Mouse (Mus musculus) thymus, postnatal 10 days (tissue): ENCODE results near the gene Pltp.
"Not testable (repeated sequence)": the region's sequence is repeated elsewhere in the genome, so short reads cannot be mapped to it uniquely, and the experiment has no call there.

Experiments
- DNase-seq, 2 experiments: peaks; one replicate each; pipeline ENCODE4 v3.0.0; 2021; ENCODE audit warnings: low spot score in 2 of 2

The Pltp gene

DNA sequence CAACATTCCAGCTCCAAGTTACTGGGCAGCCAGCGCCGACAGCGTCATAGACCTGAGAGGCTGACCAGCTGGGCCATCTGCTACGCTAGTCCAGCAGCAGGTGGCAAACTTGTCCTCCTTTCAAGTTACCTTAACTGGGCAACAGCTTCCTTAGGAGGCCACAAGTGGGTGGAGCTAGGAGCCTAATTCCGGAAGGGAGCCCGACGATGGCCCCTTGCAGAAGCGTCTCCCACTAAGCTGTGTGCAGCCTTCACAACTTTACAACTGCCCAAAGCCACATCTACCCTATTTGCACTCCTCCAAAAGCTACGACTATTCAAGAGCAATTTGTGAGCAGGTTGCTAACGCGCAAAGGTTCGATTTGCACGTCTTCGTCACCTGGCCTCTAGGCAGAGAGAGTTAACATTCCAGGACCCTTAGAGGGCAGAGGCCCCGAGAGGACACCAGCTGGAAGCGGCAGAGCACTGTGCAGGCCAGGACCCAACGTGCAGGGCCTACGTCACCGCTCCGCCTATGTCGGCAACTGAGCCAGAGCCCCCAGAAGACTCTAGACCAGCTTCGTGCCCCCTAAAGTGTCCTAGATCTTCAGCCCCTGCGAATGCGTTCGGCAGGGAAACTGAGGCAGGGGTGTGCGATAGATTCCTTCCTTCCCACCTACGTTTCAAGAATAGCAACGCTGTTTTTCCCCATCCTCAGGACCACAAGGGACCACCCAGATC is 21.2 kb upstream of the Pltp start:
- DNase-seq = peak; percentile 43 to 58

DNA sequence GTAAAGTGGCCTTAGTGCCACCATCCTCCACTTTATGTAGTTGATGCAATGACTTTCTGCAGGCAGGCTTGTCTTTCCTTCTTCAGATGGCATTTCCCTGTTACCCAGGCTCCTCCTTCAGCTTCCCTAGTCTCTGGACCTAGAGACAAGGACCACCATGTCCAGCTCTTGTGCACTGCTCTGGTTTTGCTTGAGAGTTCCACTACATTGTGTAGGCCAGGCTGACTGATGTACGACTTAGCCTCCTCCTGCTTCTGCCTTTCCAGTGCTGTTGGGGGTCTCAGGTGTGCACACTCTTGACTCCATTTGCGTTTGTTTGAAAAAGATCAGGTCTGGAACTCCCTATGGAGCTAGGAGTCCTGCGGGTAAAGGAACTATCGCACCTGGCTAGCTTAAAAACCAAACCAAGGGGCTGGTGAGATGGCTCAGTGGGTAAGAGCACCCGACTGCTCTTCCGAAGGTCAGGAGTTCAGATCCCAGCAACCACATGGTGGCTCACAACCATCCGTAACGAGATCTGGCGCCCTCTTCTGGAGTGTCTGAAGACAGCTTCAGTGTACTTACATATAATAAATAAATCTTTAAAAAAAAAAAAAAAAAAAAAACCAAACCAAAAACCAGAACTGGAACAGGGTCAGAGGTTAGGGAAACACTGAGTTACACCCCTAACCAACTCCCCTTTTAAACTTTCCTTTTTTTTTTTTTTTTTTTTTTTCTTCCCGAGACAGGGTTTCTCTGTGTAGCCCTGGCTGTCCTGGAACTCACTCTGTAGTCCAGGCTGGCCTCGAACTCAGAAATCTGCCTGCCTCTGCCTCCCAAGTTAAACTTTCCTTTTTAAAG is 20.1 kb upstream of the Pltp start:
- DNase-seq = not testable (repeated sequence)

DNA sequence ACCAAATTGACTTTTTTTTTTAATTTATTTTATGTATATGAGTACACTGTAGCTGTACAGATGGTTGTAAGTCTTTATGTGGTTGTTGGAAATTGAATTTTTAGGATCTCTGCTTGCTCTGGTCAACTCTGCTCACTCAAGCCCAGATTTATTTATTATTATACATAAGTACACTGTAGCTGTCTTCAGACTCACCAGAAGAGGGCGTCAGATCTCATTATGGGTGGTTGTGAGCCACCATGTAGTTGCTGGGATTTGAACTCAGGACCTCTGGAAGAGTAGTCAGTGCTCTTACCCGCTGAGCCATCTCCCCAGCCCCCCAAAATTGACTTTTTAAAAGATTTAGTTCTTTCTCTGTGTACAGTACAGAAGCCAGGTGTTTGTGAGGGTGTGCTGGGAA is 18.1 kb upstream of the Pltp start:
- not testable (repeated sequence) for DNase-seq

DNA sequence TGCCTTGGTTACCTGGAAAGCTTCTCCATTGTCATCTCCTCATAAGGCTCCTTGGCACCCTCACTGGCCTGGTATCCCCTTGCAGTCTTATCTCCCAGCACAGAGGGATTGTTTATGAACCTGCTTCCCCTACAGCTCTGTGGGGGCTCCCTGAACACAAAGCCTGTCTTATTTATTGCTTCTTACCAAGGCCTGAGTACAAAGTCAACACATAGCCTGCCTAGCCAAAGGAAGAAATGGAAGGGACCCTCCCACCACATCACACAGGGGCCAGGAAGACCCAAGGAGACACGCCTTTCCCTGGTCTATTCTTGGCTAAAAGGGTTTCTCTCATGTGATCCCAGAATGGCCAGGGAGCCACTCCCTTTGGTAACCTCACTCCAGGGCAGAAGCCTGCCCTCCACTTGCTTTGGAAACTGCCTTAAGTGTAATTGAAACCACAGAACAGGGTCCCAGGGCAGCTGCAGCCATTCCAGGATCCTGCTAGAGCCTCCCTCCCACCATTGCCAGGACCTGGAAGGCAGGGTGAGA is 16.8 kb upstream of the Pltp start:
- no peak for DNase-seq

DNA sequence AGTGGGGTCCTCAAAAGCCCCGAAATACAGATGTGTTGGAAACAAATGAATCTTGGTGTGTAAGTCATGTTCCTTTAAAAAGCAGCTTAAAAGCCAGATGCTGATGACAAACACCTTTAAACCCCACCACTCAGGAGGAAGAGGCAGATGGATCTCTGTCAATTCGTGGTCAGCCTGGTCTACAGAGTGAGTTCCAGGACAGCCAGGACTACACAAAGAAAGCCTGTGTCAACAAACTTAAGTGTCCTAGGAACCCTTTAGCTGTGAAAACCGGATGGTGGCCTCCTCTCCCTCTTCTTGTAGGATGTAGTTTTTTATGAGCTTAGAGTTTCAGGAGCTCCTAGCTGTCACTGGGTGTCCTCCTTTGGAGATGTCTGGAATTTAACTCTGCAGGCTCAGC is 16.1 kb upstream of the Pltp start:
- DNase-seq = no peak

DNA sequence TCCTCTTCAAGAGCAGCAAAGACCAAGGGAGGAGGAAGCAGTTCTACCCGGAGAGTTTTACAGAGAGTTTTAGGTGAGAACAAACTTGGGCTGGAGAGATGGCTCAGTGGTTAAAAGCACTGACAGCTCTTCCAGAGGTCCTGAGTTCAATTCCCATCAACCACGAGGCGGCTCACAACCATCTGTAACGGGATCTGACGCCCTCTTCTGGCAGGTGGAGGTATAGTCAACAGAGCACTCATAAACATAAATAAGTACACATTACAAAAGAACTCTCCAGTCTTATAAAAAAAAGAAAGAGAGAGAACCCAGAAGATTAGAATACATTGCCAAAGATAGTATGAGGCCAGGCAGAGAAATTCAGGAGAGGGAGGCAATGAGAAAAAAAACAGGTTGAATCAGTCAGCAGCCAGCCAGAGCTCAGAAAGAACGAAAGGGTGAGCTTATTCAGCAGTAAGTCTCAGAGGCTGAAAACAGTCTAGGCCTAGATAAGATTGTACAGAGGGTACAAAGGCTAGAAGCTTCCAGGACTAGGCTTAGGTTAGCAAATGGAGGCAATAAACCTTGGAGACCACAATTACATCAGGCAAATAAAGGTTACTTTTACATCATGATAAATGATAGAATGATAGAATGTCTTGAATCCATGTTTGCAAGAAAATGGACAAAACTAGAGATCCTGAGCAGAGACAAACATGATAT is 14.2 kb upstream of the Pltp start:
- DNase-seq = no peak

DNA sequence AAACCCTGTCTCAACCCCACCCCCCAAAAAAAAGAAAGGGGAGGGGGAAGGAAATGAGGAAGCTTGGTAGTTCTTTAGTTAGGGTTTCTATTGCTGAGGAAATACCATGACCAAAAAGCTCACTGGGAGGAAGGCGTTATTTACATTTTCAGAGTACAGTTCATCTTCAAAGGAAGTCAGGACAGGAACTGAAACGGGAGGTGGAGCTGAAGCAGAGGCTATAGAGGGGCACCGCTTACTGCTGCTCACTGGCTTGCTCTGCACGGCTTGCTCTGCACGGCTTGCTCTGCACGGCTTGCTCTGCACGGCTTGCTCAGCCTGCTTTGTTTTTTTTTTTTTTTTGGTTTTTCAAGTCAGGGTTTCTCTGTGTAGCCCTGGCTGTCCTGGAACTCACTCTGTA is 11.0 kb upstream of the Pltp start:
- DNase-seq = no peak

DNA sequence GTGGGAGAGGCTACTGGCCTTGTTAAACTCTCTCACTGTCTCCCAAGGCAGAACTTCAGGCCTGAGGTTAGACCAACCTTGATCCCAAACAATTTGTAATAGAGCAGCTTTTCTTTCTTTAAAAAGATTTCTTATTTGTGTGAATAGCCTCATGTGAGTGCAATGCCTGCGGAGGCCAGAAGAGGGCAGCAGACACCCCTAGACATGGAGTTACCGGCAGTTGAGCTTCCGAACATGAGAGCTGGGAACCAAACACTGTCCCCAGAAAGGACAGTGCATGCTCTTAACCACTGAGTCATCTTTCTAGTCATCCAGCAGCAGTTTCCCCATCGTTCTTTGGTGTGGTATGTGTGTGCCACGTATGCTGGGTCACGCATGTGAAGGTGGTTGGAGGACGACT is 10.1 kb upstream of the Pltp start:
- DNase-seq = no peak

DNA sequence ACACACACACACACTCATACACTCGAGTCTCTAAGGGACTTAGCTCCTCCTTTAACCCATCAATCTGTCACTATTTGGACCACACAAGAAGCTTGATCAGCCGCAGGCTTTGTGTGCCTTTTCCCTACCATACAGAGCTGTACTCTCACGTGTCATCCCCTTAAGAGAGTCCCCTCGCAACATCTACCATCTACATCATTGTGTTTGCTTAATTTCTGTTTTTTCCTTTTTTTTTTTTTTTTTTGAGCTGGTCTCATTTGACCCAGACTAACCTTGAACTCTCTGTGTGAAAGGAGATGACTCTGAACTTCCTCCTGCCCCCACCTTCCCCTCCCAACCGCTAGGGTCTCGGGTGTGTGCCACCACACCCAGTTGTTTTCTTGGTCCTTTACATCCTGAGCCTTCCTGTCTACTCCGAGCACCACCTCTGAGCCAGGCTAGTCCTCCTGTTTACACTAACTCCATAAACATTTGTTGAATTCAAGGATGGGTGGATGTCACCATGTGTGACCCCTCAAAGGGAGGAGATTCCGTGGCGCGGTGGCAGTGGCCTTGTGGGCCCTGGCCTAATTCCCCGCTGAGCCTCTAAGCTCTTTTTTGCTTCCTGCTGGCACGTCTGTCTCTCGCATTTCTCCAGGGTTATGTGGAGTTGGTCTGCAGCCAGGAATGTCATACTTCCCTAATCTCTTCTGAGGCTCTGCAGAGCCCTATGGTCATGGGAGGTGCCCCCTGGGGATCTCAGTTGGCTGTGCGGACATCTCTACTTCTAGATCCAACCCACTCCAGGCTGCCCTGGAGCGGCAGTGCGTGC is 9.4 kb upstream of the Pltp start:
- no peak for DNase-seq

DNA sequence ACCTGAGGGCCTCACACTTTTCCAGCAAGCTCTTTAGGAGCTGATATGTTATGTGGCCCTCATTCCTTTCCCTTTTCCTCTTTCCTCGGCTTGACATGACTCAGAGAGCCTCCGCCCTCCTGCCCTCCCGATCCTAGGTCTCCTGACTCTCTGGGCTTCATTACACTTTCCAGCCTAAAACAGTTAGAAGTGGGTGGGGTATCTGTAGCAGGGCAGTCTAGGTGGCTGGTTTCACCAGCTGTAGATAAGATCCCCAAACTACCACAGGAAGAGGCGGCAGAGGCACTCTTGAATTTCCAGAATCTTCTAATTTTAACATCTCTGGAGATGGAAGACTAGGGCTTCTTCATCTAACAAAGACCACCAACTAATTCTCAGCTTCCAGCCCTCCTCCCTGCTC is 7.1 kb upstream of the Pltp start:
- no peak for DNase-seq

DNA sequence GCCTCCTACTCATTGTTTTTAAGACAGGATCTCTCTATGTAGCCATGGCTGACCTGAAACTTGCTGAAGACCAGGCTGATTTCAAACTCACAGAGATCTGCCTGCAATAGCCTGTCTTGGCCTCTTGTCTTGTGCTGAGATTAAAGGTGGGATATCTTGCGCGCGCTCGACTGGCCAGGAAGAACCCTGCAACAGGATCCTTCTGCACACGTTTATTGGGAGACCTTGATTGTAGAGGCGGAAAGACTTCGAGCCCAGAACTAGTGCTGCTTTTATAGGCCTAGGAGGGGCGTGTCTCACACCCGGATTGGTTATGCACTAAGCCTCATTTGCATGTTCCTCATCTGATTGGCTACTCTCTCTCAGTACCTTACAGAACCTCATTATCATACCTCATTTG is 5.9 kb upstream of the Pltp start:
- not testable (repeated sequence) for DNase-seq

DNA sequence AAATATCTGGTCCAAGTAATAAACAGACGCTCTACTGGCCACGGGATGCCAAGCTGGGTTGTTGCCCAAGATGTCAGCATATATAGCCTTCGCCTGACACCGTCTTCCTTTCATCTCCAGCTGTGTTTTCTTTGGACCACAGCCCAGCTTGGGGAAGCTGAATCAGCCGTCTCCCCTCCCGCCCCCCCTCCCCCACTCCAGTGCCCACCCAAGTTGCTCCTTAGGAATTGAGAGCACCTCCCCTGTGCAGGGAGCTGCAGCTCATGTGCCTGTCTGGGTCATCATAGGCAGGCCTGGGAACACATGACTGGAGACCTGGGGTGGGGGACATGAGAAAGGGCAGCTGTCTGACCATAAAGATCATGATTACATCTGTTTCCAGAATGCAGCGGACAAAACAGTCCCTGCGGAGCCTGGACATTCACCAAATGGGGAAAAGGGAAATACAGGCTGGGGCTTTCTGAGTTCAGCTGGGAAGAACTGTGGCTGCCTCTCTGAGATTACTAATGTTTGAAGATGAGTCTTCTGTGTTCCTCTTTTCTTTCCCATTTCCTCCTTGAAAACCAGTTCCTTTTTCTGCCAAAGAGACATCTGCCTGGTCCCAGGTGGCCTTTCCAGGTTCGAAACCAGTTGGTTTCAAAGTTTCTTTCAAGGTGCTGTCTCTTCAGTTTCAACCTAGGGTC is 4.8 kb upstream of the Pltp start:
- no peak for DNase-seq

DNA sequence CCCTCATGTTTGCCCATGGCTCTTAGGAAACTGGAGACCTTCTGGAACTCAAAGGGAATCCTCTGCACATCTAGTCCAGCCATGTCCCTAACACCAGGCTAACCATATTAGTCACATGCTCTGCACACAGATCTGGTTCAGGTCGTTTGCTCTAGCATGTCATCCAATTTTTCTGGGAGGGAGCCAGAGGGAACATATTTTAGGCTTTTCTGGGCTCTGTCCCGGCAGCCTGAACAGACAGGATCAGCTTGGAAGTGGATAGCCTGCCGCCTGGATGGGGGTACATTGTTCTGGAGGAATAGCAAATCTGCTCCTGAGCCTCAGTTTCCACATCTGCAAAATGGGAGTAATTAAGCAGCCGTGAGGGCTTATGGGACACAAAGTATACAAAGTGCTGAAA is 3.6 kb upstream of the Pltp start:
- DNase-seq = no peak

DNA sequence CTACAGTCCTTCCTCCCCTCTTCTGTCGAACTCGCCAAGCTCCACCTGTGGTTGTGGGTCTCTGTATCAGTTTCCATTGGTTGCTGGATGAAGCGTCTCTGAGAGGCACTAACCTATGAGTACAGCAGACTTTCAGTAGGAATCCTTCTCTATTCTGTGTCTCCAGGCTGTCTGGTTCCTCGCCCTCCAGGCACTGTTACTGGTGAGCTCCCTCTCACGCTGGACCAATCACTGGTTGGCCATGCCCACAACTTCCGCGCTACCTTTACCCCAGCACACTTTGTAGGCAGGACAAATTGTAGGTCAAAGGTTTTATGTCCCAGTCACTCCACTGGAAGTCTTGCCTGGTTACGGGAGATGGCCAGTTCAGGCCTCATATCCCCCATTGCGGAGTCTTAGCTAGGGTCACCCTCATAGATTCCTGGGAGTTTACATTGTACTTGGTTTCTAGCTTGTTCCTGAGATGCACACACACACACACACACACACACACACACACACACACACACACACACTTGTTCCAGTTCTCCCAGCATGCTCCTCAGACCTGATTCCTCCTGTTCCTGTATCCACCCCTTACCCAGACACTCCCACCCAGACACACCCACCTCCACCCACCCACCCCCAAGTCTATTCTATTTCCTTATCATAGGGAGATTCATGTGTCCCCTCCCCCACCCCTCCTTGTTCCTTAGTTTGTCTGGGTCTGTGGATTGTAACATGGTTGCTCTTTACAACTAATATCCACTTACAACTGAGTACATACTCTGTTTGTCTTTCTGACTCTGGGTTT is 2.3 kb upstream of the Pltp start:
- no peak for DNase-seq

DNA sequence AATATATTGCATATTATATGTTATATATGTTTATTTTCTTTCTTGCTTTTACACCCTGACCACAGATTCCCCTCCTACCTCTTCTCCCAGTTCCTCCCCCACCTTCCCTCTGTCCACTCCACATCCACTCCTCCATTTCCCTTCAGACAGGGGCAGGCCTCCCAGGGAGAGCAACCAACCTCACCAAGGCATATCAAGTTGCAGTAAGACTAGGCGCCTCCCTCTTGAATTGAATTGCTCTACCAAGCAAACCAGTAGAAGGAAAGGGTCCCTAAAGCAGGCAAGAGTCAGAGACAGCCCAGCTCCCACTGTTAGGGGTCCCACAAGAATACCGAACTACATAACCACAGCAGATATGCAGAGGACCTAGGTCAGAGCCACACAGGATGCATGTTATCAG is 1.6 kb upstream of the Pltp start:
- DNase-seq = no peak

DNA sequence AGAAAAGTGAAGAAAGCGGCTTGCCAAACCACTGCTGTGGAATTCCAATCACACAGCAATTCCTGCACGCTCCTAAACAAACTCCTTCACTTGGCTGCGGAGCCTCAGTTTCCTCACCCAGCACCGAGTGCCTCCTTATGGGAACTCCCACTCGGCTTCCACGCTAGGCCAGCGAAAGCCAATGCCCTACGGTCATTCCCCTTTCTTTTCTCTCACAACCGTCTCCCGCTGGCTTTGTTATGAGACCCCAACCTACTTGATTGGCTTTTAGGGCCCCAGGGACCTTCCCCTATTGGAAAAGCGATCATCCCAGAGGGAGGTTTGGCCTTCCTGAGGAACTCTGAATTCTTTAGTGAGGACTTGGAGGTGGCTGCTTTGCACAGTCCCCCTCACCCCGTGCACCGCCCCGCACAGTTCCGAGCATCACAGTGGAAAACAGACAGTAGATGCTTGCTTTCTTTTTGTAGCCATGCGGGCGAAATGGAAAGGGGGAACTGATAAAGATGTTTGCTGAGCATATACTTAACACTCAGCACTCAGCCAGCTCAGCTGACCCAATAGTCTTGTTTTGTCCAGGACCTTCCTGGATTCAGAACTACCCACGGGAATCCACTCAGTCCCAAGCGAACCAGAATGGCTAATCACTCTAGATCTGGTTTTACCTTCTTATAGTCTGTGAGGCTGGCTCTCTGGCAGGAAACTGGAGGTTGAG is 487 bp upstream of the Pltp start:
- DNase-seq = no peak

DNA sequence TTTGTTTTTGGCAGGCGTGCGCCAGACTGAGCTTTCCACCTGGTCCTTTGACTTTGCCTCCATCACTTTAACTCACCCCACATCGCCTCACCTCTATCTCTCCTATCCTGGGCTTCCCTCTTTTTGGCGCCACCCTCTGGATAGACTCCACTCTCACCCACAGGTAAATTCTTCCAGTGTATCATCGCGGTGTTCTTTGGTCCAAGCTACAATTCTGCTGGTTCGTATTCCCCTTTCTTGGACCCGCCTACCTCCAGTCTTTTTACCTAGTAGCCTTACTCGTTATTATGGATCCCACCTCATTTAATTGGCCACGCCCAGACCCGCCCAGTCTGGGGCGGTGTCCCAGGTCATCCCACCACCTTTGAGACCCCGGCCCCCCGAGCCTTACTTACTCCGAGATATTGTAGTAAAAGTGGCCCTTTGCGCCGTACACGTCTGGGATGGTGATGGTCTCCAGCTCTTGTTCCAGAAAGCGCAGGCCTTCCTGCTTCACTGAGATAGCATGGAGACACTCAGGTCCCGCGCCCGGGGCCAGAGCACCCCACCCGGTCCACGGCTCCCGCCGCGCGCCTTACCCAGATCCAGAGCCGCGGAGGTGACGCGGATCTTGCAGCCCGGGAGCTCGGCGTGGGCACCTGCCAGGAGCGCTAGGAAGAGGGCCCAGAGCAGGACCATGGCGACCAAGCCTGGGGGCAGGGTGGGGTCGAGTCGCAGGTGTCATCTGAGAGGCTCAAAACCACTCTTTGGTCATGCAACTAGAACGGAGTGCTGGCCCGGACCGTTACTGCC is 1.0 kb downstream of the Pltp start:
- no peak for DNase-seq

DNA sequence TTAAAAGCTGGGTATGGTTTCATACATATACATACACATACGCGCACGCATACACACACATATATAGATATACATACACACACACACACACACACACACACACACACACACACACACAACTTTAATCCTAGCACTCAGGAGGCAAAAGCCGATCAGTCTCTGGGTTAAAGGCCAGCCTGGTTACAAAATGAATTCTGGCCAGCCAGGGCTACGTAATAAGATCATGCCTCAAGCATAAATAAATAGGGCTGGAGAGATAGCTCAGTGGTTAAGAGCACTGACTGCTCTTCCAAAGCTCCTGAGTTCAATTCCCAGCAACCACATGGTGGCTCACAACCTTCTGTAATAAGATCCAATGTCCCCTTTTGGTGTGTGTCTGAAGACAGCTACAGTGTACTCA is 1.9 kb downstream of the Pltp start:
- DNase-seq = not testable (repeated sequence)

DNA sequence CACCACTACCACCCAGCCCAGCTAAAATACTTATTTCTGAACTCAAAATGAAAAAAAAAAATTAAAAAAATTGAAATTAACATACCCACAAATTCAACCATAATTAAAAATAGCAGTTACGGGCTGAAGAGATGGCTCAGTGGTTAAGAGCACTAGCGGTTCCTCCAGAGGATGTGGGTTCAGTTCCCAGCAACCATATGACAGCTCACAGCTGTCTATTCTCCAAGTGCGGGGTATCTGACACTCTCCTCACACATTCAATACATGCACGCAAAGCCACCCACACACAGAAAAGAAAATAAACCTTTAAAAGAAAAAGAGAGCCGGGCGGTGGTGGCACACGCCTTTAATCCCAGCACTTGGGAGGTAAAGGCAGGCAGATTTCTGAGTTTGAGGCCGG is 7.5 kb downstream of the Pltp start:
- peak; percentile 37 to 43 for DNase-seq
